Mouse (Mus musculus): ENCODE measurements around the gene Kcnc3. TPM values are rescaled to one million over a fixed set of nuclear protein-coding genes. Genes with fewer than 3 reads are reported as not detected.

The Kcnc3 gene
- total RNA-seq, 2 experiments from 2014 or later, result 4.7 to 4.8 TPM

- no peak for DNase-seq
These were observed 6.6 kb downstream of the Kcnc3 start for GRCm38 (mm10) chr7:44596996-44597538.

GRCm38 (mm10) chr7:44597666-44598065 lies 7.2 kb downstream of the Kcnc3 start:
- DNase-seq, result no peak

GRCm38 (mm10) chr7:44598336-44598735 lies 7.9 kb downstream of the Kcnc3 start:
- DNase-seq, result no peak

GRCm38 (mm10) chr7:44600691-44601262 lies 10.3 kb downstream of the Kcnc3 start:
- DNase-seq, result no peak

DNA sequence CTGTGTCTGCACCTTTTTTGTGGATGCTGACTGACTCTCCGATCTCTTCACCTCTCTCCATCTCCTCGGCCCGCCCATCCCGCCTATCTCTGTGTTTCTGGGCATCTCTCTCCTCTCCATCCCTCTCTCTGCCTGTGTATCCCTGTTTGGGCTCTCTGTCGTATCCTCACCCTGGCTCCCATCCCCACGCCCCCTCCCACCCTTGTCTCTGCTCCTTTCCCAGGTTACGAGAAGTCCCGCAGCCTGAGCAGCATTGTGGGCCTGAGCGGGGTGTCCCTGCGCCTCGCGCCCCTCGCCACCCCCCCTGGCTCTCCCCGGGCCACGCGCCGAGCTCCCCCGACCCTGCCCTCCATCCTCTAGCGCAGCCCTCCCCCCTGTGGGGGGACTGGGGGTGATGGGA lies 11.2 kb downstream of the Kcnc3 start:
- DNase-seq, result no peak

DNA sequence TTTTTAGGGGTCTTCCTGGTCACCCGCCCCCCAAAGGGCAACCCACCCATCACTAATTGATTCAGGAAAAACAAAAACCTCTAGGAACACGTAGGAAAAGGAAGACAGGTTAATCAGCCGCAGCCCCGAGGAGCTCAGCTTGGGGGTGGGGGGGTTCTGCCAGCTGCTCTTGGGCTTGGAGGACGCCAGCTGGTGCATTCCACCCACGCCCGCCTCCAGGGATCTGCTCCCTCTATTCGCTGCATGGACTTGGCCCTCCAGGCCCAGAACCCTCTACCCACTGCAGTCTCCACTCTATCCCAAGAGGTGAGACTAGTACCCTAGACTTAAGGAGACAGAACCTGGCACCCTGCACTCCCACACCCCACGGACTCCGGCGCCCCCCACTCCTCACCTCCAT lies 12.0 kb downstream of the Kcnc3 start:
- DNase-seq, result no peak

GRCm38 (mm10) chr7:44603186-44603855 lies 12.9 kb downstream of the Kcnc3 start:
- DNase-seq, result no peak

- no peak for DNase-seq
These were observed 13.7 kb downstream of the Kcnc3 start for GRCm38 (mm10) chr7:44604139-44604606.

DNA sequence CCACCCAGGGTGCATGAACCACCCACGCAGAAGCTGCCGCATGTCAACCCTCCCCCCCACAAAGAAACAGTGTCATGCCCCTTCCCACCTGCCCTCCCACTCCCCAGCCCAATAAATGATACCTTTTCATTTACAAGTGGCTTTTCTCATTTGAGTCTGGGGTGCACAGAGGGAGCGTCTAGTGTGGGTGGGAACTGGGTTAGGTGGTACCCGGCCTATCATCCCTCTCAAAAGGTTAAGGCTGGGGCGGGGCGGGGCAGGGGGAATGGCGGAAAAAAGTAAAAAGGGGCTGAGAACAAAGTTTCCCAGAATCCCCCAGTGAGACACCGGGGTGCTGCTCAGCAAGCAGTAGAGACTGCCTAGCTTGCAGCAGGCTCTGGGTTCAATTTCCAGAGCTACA lies 14.2 kb downstream of the Kcnc3 start:
- DNase-seq, result no peak

- no peak for DNase-seq
These were observed 15.0 kb downstream of the Kcnc3 start for GRCm38 (mm10) chr7:44605436-44605835.

DNA sequence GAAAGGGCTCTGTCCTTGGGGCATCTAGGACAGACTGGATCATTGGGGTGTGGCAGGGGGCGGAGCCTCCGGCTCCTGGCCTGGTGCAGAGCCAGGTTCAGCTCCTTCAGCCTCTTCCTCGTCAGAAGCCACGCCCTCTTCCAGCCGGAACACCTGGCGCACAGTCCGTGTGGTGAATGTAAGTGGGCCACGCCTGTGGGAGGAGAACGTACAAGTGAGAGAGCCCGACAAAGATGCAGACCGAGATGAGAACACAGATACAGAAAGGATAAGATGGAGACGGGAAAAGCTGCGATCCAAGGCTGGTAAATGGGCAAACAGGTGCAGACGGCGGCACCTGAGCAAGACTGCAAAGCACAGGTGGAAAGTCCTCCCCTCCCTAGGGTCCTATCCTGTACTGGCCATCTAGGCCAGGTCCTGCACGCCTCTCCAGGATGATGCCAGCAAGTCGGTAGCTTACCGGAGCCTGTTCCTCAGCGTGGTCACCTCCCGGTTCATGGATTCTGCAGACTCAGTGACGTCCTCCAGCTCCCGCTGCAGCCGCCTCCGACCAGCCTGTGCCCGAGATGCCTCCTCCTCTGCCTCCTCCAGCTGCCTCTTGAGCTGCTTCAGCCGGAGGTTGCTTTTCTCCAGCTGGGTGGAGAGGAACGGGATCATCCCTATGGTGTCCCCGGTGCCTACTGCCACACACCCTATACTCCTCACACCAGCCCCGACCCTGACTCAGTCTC lies 15.9 kb downstream of the Kcnc3 start:
- DNase-seq, result no peak

- DNase-seq, result no peak
These were observed 21.7 kb downstream of the Kcnc3 start for GRCm38 (mm10) chr7:44612192-44612591.

GRCm38 (mm10) chr7:44614041-44614688 lies 23.7 kb downstream of the Kcnc3 start:
- no peak for DNase-seq

DNA sequence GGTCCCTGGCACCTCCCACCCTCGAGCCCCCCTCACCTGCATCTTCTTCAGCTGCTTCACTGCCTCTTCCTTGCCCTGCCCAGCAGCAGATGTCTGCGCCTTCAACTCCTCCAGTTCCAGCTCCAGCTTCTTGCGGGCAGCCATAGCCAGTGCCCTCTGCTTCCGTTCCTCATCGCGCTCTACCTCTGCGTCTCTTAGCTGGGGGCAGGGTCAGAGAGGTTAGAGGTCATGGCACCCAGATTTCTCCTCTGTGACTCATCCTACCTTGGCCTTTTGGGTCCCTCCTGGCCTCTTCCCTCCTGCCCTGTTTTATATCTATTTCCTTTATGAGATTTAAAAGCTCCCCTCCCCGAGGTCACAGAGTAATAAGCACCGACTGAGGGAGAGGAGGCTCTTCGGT lies 24.8 kb downstream of the Kcnc3 start:
- DNase-seq, result no peak

DNA sequence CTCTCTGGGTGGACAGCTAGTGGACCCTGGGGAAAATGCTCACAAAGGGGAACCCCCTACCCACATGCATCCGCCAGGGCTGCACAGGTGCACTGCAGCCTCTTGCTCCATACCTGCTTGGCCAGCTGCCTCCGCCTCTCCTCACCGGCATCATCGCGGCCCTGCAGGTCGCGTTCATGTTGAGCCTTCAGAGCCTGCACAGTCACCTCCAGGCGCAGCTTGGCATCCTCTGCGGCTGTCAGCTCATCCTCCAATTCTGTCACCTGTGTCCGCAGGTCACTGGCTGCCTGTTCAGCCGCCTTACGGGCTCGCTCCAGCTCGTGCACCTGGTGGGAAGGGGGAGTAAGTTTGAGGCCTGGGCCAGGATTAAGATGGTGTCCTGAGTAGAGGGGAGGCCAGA lies 25.5 kb downstream of the Kcnc3 start:
- no peak for DNase-seq

DNA sequence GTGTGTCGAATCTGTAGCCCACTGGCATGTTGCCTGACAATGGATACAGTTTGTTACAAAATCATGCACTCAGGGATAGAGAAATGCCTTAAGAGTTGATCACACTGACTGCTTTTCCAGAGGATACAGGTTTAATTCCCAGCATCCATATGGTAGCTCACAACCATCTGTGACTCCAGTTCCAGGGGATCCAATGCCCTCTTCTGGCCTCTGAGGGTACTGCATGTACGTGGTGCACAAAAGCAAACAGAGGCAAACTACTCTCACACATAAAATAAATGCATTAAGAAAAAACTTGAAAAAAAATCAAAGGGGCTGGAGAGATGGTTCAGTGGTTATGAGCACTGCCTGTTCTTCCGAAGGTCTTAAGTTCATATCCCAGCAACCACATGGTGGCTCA lies 26.6 kb downstream of the Kcnc3 start:
- no peak for DNase-seq

- no peak for DNase-seq
These were observed 33.5 kb downstream of the Kcnc3 start for GRCm38 (mm10) chr7:44623714-44624542.

DNA sequence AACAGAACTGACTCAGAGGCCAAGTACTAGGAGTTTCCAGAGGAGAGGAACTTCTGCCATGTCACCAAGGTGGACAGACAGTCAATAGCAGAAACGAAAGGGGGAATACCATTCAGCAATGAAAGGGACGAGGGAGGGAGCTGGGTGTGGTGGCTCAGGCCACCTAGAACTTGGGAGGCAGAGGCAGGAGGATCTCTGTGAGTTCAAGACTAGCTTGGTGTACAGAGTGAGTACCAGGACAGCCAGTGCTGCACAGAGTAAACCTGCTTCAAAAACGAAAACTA lies 34.0 kb downstream of the Kcnc3 start:
- no peak for DNase-seq

GRCm38 (mm10) chr7:44624828-44625227 lies 34.4 kb downstream of the Kcnc3 start:
- DNase-seq, result no peak

GRCm38 (mm10) chr7:44625241-44626067 lies 35.0 kb downstream of the Kcnc3 start:
- DNase-seq, result no peak

GRCm38 (mm10) chr7:44626068-44626385 lies 35.6 kb downstream of the Kcnc3 start:
- DNase-seq, result no peak
